Mouse (Mus musculus) liver, postnatal 0 days (tissue): ENCODE data around the gene Zdhhc12.
"Not testable (repeated sequence)": the region's sequence is repeated elsewhere in the genome, so short reads cannot be mapped to it uniquely, and the experiment has no call there.

Experiments
- CTCF ChIP-seq: sonication (generic); IDR thresholded peaks from 2 replicates; pipeline ENCODE4 v1.5.1; 2016; ENCODE audit warnings: antibody characterized with exemption, low read depth
- EP300 ChIP-seq: IDR thresholded peaks from 2 replicates; pipeline ENCODE4 v1.6.1; 2016; ENCODE audit warnings: antibody characterized with exemption, low read depth, mild to moderate bottlenecking

DNA sequence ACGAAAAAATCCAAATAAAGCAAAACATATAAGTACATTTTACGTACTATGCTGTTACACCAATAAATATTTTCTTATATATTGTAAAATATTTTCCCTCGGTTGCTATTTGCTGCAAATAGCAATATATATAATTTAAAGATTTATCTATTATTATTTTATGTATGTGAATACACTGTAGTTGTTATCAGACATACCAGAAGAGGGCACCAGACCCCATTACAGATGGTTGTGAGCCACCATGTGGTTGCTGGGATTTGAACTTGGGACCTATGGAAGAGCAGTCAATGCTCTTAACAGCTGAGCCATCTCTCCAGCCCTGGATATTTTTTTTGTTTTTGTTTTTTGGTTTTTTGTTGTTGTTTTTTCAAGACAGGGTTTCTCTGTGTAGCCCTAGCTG, 38.1 kb downstream of the Zdhhc12 start:
- peak; percentile 25; the same call in 1 of the 2 replicates for TF ChIP-seq CTCF
- TF ChIP-seq EP300, result not testable (repeated sequence)
